In genomic region chr13:60753216-60753615, GRCm38 (mm10) we compare ENCODE assay signal across 41 mouse cellular contexts. TPM values are rescaled to one million over a fixed set of nuclear protein-coding genes. Genes with fewer than 3 reads are reported as not detected.
"Had no signal": no experiment of that assay in that cellular context is flagged by ENCODE, and none has a peak within 500 bp of the region (broad histone marks: within the 10 kb centered on the region; RNA-seq: fewer than 3 reads in every experiment).

No protein-coding gene starts in this region.

- ATAC-seq: forebrain, postnatal 0 days; hindbrain, postnatal 0 days; intestine, embryonic 16.5 days had no signal

- H3K4me1 ChIP-seq: heart, embryonic 13.5 days; heart, embryonic 15.5 days; hindbrain, embryonic 13.5 days; hindbrain, embryonic 15.5 days; limb, embryonic 13.5 days; limb, embryonic 15.5 days had no signal

- H3K9ac ChIP-seq: forebrain, postnatal 0 days; heart, embryonic 13.5 days; heart, embryonic 15.5 days; hindbrain, embryonic 13.5 days; hindbrain, embryonic 15.5 days; kidney, embryonic 15.5 days; limb, embryonic 13.5 days; limb, embryonic 15.5 days had no signal

- H3K9me3 ChIP-seq: heart, embryonic 15.5 days; hindbrain, embryonic 13.5 days; hindbrain, embryonic 15.5 days; kidney, embryonic 15.5 days; limb, embryonic 13.5 days; limb, embryonic 15.5 days had no signal

- H3K4me2 ChIP-seq: heart, embryonic 11.5 days; heart, embryonic 13.5 days; heart, embryonic 15.5 days; hindbrain, embryonic 13.5 days; hindbrain, embryonic 15.5 days; kidney, embryonic 15.5 days; limb, embryonic 13.5 days; limb, embryonic 15.5 days had no signal

- H3K4me3 ChIP-seq: heart, embryonic 13.5 days; heart, embryonic 15.5 days; hindbrain, embryonic 13.5 days; hindbrain, embryonic 15.5 days; kidney, embryonic 15.5 days; limb, embryonic 13.5 days; limb, embryonic 15.5 days had no signal

- H3K27ac ChIP-seq: heart, embryonic 13.5 days; heart, embryonic 15.5 days; hindbrain, embryonic 13.5 days; hindbrain, embryonic 15.5 days; hindbrain, postnatal 0 days; kidney, embryonic 15.5 days; kidney, postnatal 0 days; limb, embryonic 13.5 days; limb, embryonic 15.5 days had no signal

- H3K27me3 ChIP-seq: heart, embryonic 13.5 days; heart, embryonic 15.5 days; hindbrain, embryonic 13.5 days; hindbrain, embryonic 15.5 days; kidney, embryonic 15.5 days; limb, embryonic 13.5 days; limb, embryonic 15.5 days had no signal

- DNase-seq: forebrain, postnatal 0 days; gastrocnemius, postnatal 14 days; gastrocnemius, postnatal 36 days; heart, adult 18-20 months; heart, postnatal 14 days; heart, postnatal 36 days; kidney, adult 11 months; kidney, adult 2 months; kidney, adult 9 months; kidney, postnatal 14 days; kidney, postnatal 36 days; layer of hippocampus, adult 9-11 months; layer of hippocampus, postnatal 36 days; left cerebral cortex, postnatal 4 days had no signal

RNA-seq across cellular contexts. Expression of gene BC051665, which starts 32.9 kb away (rescaled TPM):
- total RNA-seq: forebrain, postnatal 0 days; gastrocnemius, adult 18-20 months; gastrocnemius, adult 8-10 months; gastrocnemius, postnatal 14 days; gastrocnemius, postnatal 36 days; heart, adult 18-20 months; heart, postnatal 14 days; heart, postnatal 36 days; hematopoietic stem cell, adult 5-6 weeks; hindbrain, postnatal 0 days; layer of hippocampus, adult 18-20 months; layer of hippocampus, postnatal 14 days; layer of hippocampus, postnatal 36 days; left cerebral cortex, adult 18-20 months; left cerebral cortex, adult 8-10 months; left cerebral cortex, postnatal 10 days; left cerebral cortex, postnatal 25 days; left cerebral cortex, postnatal 4 days; liver, adult 2 months had no signal
- polyA plus RNA-seq: forebrain, postnatal 0 days; gonadal fat pad, adult 2 months; heart, embryonic 11.5 days; heart, embryonic 13.5 days; heart, embryonic 15.5 days; heart, postnatal 0 days; hindbrain, embryonic 11.5 days; hindbrain, embryonic 13.5 days; hindbrain, embryonic 15.5 days; hindbrain, postnatal 0 days; intestine, embryonic 14.5 days; intestine, embryonic 16.5 days; kidney, adult 2 months; kidney, embryonic 15.5 days; kidney, postnatal 0 days; large intestine, adult 2 months; limb, embryonic 11.5 days; limb, embryonic 13.5 days; limb, embryonic 15.5 days; liver, adult 2 months had no signal

RNA-seq across cellular contexts. Expression of gene Ctsll3, which starts 49.4 kb away (rescaled TPM):
- total RNA-seq: forebrain, postnatal 0 days; gastrocnemius, adult 18-20 months; gastrocnemius, adult 8-10 months; gastrocnemius, postnatal 14 days; gastrocnemius, postnatal 36 days; heart, adult 18-20 months; heart, postnatal 14 days; heart, postnatal 36 days; hematopoietic stem cell, adult 5-6 weeks; hindbrain, postnatal 0 days; layer of hippocampus, adult 18-20 months; layer of hippocampus, postnatal 14 days; layer of hippocampus, postnatal 36 days; left cerebral cortex, adult 18-20 months; left cerebral cortex, adult 8-10 months; left cerebral cortex, postnatal 10 days; left cerebral cortex, postnatal 25 days; left cerebral cortex, postnatal 4 days; liver, adult 2 months had no signal
- polyA plus RNA-seq: forebrain, postnatal 0 days; gonadal fat pad, adult 2 months; heart, embryonic 11.5 days; heart, embryonic 13.5 days; heart, embryonic 15.5 days; heart, postnatal 0 days; hindbrain, embryonic 11.5 days; hindbrain, embryonic 13.5 days; hindbrain, embryonic 15.5 days; hindbrain, postnatal 0 days; intestine, embryonic 14.5 days; intestine, embryonic 16.5 days; kidney, adult 2 months; kidney, embryonic 15.5 days; kidney, postnatal 0 days; large intestine, adult 2 months; limb, embryonic 11.5 days; limb, embryonic 13.5 days; liver, adult 2 months had no signal
